Mouse (Mus musculus) thymus, postnatal 14 days (tissue): Measurements from ENCODE around the gene Dhrs3.

Experiments
- DNase-seq: peaks from one replicate; pipeline ENCODE4 v3.0.0; 2021

Gene Dhrs3

GRCm38 (mm10) chr4:144975505-144975904 is 82.9 kb downstream of the Dhrs3 start:
- no peak for DNase-seq

GRCm38 (mm10) chr4:144977057-144977456 is 84.4 kb downstream of the Dhrs3 start:
- DNase-seq, result no peak
